Mouse (Mus musculus) lung, adult 10 weeks (tissue): ENCODE results near the gene Hectd2. TPM values are rescaled to one million over a fixed set of nuclear protein-coding genes. Genes with fewer than 3 reads are reported as not detected.

Experiments
- polyA plus RNA-seq: library from polyadenylated mRNA; stranded (reverse); fragments of 350-450 nt; fragmentation: Illumina TruSeq; extraction: RNeasy Lipid Tissue Mini Kit (QIAGEN cat#74804); gene quantifications from one replicate; pipeline ENCODE4 v1.2.3, GENCODE M21; 2014; ENCODE audit warnings: low read depth, low replicate concordance; ENCODE audit not compliant: insufficient read depth

The Hectd2 gene
- polyA plus RNA-seq: 0.43 TPM

DNA sequence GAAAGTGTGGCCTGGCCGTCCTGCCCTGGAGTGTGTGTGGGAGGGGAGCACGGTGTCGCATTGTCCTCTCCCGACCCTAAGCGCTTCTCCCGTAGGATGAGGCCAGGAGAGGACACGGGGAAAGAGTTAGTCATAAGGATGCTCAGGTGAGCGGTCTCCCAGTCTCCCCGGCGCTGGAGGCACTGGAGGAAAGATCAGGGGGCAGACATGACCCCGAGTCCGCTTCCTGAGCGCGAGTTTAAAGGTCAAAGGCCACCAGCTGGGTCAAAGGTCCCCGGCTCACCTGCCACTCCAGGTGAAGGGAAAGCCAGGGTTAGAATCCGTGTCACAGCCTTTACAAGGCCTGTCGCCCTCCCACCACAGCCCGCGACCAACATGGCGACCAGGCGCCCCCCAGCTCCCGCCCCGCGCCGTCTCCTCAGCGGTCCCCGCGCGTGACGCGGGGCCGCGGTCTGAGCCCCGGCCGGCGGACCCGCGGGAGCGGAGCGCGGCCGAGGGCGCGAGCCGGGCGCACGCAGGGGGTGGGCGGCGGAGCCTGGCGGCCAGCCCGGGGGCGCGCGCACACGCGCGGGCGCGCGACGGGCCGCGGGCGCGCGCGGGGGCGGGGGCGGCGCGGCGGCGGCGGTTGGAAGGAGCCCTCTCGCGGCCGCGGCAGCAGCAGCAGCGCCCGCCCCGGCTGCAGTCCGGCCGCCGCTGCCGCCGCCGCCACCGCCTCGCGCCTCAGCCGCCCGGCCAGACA lies at the start of gene Hectd2:
Gene Hectd2, plus strand, starts transcription at position 594 of the 739 bp plus-strand sequence.

Other genes with a start within 250 kb of the Hectd2 start
- gene Pcgf5, start 206.3 kb upstream of the Hectd2 start, polyA plus RNA-seq: 12.6 TPM
- gene Ppp1r3c, start 182.0 kb downstream of the Hectd2 start, polyA plus RNA-seq: 17.7 TPM